Mouse (Mus musculus) CD4-positive, CD25-positive, alpha-beta regulatory T cell (primary cell): ENCODE measurements around the gene Rtl8c. TPM values are rescaled to one million over a fixed set of nuclear protein-coding genes. Genes with fewer than 3 reads are reported as not detected.

Source experiments
- polyA plus RNA-seq: library from polyadenylated mRNA; unstranded; fragments of 100-300 nt; shearing (Covaris generic); gene quantifications from one replicate; pipeline ENCODE4 v1.2.1, GENCODE M21; 2017

Rtl8c gene
- polyA plus RNA-seq: 21.5 TPM

DNA sequence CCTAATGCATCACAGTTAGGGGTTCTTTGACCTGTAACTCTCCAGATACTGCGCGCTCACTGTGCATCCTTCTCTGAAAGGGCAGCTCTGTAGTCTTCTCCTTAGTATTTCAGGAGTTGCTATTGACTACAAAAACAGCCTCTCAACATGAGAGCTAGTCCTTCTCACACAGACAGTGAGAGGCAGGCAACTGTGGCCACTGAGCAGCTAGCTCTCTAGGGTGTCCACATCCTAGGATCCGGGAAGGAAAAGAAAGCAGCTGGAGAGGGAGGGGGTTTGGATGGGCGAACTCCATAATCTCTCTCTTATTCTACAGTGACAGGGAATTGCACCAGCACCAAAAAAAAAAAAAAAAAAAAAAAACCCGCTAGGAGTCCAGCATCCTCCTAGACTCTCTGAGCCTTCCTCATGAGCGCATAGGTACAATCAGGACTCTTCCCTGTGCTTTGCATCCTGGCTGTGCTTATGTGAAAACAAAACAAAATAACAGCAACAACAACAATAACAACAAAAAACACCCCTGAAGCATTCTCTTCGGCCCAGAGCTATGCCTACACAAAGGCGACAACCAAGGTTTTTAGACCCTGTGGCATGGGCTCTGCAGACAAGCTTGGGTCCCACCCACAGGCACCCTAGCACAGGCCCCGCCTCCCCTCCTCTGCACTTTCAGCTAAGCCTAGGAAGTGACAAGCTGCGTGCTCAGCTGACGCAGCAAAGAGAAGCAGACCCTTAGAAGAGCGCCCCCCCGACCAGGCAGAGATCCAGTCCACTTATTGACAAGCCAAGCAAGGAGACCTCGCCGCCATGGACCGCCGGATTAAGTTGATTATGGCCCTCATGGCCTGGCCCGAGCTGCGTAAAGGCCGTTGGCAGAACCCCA is at the start of gene Rtl8c:
Gene Rtl8c, plus strand, starts transcription at position 791 of the 880 bp plus-strand sequence.

DNA sequence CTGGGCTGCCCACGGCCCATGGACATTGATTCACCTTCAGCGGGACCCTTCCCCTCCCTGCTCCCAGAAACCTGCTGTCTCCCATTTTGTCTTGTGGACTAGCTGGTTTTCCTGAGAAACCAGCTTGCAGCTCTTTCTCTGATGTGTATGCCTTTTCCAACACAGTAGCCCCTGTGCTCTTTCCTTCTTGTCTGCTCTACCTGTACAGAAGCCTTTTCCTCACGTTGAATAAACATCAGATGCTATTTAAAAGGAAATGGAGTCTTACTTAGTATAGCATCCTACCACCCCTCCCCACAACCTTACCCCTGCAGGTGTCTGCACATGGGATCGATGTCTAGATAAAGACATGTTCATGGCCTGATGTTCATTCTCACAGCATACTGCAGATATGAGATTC is 1.0 kb downstream of the Rtl8c start, which contains the start of gene Gm14597:
Gene Gm14597, minus strand, starts transcription at position 101 of the 400 bp plus-strand sequence.

DNA sequence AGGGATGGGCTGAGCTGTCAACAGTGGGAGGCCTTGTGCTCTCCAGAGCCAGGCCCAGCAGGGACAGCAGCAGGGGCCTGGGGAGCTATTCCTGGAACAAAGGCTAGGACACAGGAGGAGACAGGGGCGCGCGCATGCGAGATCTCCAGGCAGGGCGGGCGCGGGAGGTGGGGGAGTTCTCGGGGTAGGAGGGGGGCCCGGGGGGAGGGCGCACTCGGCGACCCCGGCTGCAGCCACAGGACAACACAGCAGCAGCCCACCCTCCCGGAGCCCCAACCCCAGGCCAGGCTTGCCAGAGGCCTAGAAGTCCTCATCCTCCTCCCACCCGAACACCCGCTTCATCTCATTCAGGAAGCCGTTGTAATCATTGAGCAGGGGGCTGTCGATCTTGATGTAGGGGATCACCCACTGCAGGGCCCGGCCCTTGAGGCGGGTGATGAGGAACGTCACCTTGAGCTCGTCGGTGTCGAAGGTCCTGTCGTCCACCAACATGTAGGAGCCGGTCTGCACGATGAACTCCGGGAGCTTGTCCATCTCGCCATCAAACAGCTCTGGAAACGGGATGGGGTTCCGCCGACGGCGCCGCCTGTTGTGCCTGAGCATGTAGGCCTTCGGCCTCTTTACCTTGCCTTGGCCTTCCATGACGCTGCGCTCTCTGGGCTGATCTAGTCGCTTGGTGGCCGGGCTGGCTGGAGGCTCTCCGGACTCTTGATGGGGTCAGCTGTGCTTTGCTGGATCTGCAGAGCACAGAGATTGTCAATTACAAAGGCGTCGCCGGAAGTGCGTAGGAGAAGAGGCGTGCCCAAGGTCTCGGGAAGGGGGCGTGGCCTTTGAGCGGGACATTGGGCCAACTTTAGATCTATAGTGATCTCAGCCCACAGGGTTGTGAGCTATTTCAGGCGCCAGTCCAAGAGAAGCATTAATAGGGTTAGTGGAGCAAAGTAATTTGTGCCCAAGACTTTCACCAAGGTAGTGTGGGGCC is 35.4 kb downstream of the Rtl8c start, which contains the start of gene Rtl8a:
Gene Rtl8a, minus strand, starts transcription at position 703 of the 982 bp plus-strand sequence.

Other genes starting within 250 kb of the Rtl8c start
- gene Mospd1, start 237.5 kb upstream of the Rtl8c start, polyA plus RNA-seq: 19.9 TPM
- not detected for gene Etd, start 173.1 kb upstream of the Rtl8c start, polyA plus RNA-seq
- not detected for gene Gm14597, start 947 bp downstream of the Rtl8c start, polyA plus RNA-seq
- 33.7 TPM for gene Rtl8a, start 35.6 kb downstream of the Rtl8c start, polyA plus RNA-seq
- gene Rtl8b, start 62.4 kb downstream of the Rtl8c start, polyA plus RNA-seq: 31.7 TPM
- gene 4930502E18Rik, start 116.8 kb downstream of the Rtl8c start, polyA plus RNA-seq: not detected
- not detected for gene 1700013H16Rik, start 149.8 kb downstream of the Rtl8c start, polyA plus RNA-seq
- not detected for gene Zfp36l3, start 168.4 kb downstream of the Rtl8c start, polyA plus RNA-seq
- 3.1 TPM for gene Xlr, start 189.7 kb downstream of the Rtl8c start, polyA plus RNA-seq